Mouse (Mus musculus) lung, embryonic 14.5 days (tissue): ENCODE data around the gene Pafah1b2. TPM values are rescaled to one million over a fixed set of nuclear protein-coding genes. Genes with fewer than 3 reads are reported as not detected.

Source experiments
- ATAC-seq: fragments of 200-750 bp; cut with Nextera tagmentation; 2 replicates; pipeline ENCODE4 v1.8.0; 2017; ENCODE audit warnings: mild to moderate bottlenecking, moderate TSS enrichment, moderate library complexity; ENCODE audit not compliant: insufficient read depth
- DNase-seq: peaks from one replicate; pipeline ENCODE4 v3.0.0-alpha.2; 2015
- H3K27ac ChIP-seq: fragments of 300-500 bp; sonication (generic); 2 replicates; pipeline ENCODE4 v1.5.1; 2014; ENCODE audit warnings: low read depth, mild to moderate bottlenecking, moderate library complexity
- H3K27me3 ChIP-seq: fragments of 300-500 bp; sonication (generic); 2 replicates; pipeline ENCODE4 v1.6.1; 2014; ENCODE audit warnings: low read length, control low read depth; ENCODE audit not compliant: insufficient read depth
- H3K36me3 ChIP-seq: fragments of 300-500 bp; sonication (generic); 2 replicates; pipeline ENCODE4 v1.6.1; 2014; ENCODE audit warnings: control low read depth; ENCODE audit not compliant: insufficient read depth
- H3K4me1 ChIP-seq: fragments of 300-500 bp; sonication (generic); 2 replicates; pipeline ENCODE4 v1.6.1; 2014; ENCODE audit warnings: antibody characterized with exemption, control low read depth; ENCODE audit not compliant: insufficient read depth
- H3K4me2 ChIP-seq: fragments of 300-500 bp; sonication (generic); 2 replicates; pipeline ENCODE4 v1.6.1; 2014; ENCODE audit warnings: mild to moderate bottlenecking
- H3K4me3 ChIP-seq: fragments of 300-500 bp; sonication (generic); 2 replicates; pipeline ENCODE4 v1.5.1; 2014; ENCODE audit warnings: low read depth, low read length
- H3K9ac ChIP-seq: fragments of 300-500 bp; sonication (generic); 2 replicates; pipeline ENCODE4 v1.6.1; 2014
- H3K9me3 ChIP-seq: fragments of 300-500 bp; sonication (generic); 2 replicates; pipeline ENCODE4 v1.6.1; 2016; ENCODE audit warnings: low read depth, low read length, control low read depth
- CTCF ChIP-seq: IDR thresholded peaks from 2 replicates; pipeline ENCODE4 v1.5.1; 2016; ENCODE audit warnings: antibody characterized with exemption, low read depth
- WGBS: fragments of 180-500 bp; shearing (Covaris S2); extraction: QIAGEN DNeasy Blood & Tissue Kit; methylation state at CpG from one replicate; pipeline ENCODE4 v1.1.7; 2014; 5-methylcytosine and 5-hydroxymethylcytosine counted together
- polyA plus RNA-seq: library from polyadenylated mRNA; unstranded; fragments of >200 nt; fragmentation: Nextera tagmentation; extraction: Ambion mirVana; gene quantifications from 2 replicates; pipeline ENCODE4 v1.2.1, GENCODE M21; 2014

Gene Pafah1b2
- polyA plus RNA-seq, 1 experiment from 2014 or later = 179 TPM

GRCm38 (mm10) chr9:45936883-45937282 lies 75.6 kb downstream of the Pafah1b2 start:
- no peaks in the 10 kb centered on the region for H3K27me3 ChIP-seq
- 14% methylated on average over 3 of the region's 3 CpGs for WGBS
- peak; percentile 88 for TF ChIP-seq CTCF
- no peak overlapping the region for H3K9ac ChIP-seq
- peak; percentile 90 for DNase-seq
- no peaks in the 10 kb centered on the region for H3K9me3 ChIP-seq
- peaks cover 30% of the 10 kb centered on the region for H3K36me3 ChIP-seq
- ATAC-seq = peak; percentile 67
- no peak overlapping the region for H3K4me3 ChIP-seq
- H3K27ac ChIP-seq = peak overlapping the region; percentile 44; the same call in 1 of the 2 replicates
- H3K4me2 ChIP-seq = no peak overlapping the region
- peaks cover 3% of the 10 kb centered on the region; the same call in 1 of the 2 replicates for H3K4me1 ChIP-seq

- Histone ChIP-seq H3K27ac (peak within 1 kb of the TSS; percentile 77), H3K27me3 (no peaks in the 10 kb centered on the region), H3K4me2 (peak within 1 kb of the TSS; percentile 61), H3K4me1 (peaks cover 7% of the 10 kb centered on the region; the same call in 1 of the 2 replicates), H3K36me3 (peaks cover 28% of the 10 kb centered on the region), H3K4me3 (peak within 1 kb of the TSS; percentile 28), H3K9me3 (no peaks in the 10 kb centered on the region), H3K9ac (peak within 1 kb of the TSS; percentile 46)
- WGBS = 2% methylated on average over 21 of the region's 21 CpGs
- TF ChIP-seq CTCF = no peak
- peak; percentile 79 for DNase-seq
- ATAC-seq = peak; percentile 81
These were observed 76.8 kb downstream of the Pafah1b2 start, which contains the start of gene Tagln for GRCm38 (mm10) chr9:45935628-45936210. Gene Tagln, minus strand, starts transcription at chr9:45936058.

- peaks cover 7% of the 10 kb centered on the region; the same call in 1 of the 2 replicates for H3K4me1 ChIP-seq
- peak overlapping the region; percentile 49 for H3K27ac ChIP-seq
- H3K9ac ChIP-seq = peak overlapping the region; percentile 29; the same call in 1 of the 2 replicates
- ATAC-seq (no peak), DNase-seq (peak; percentile 23)
- H3K27me3 ChIP-seq = no peaks in the 10 kb centered on the region
- TF ChIP-seq CTCF = no peak
- H3K9me3 ChIP-seq = no peaks in the 10 kb centered on the region
- peak overlapping the region; percentile 22; the same call in 1 of the 2 replicates for H3K4me3 ChIP-seq
- peaks cover 35% of the 10 kb centered on the region for H3K36me3 ChIP-seq
- peak overlapping the region; percentile 61 for H3K4me2 ChIP-seq
- 51% methylated on average over 11 of the region's 11 CpGs for WGBS
These were observed 79.7 kb downstream of the Pafah1b2 start for GRCm38 (mm10) chr9:45932571-45933415.

- Histone ChIP-seq H3K9ac (no peak overlapping the region), H3K36me3 (peaks cover 44% of the 10 kb centered on the region), H3K4me3 (no peak overlapping the region), H3K4me1 (peaks cover 7% of the 10 kb centered on the region; the same call in 1 of the 2 replicates), H3K4me2 (no peak overlapping the region; the same call in 1 of the 2 replicates), H3K9me3 (no peaks in the 10 kb centered on the region), H3K27me3 (no peaks in the 10 kb centered on the region), H3K27ac (peak overlapping the region; percentile 49)
- DNase-seq (peak; percentile 75), ATAC-seq (no peak)
- no peak for TF ChIP-seq CTCF
- WGBS = 18% methylated on average over 1 of the region's 1 CpGs
These were observed 80.5 kb downstream of the Pafah1b2 start for GRCm38 (mm10) chr9:45931958-45932357.

GRCm38 (mm10) chr9:45929285-45929684 lies 83.2 kb downstream of the Pafah1b2 start:
- ATAC-seq (no peak), DNase-seq (no peak)
- Histone ChIP-seq H3K27ac (no peak overlapping the region), H3K4me2 (no peak overlapping the region), H3K4me1 (peaks cover 4% of the 10 kb centered on the region; the same call in 1 of the 2 replicates), H3K36me3 (peaks cover 50% of the 10 kb centered on the region), H3K9me3 (no peaks in the 10 kb centered on the region), H3K27me3 (no peaks in the 10 kb centered on the region), H3K9ac (no peak overlapping the region), H3K4me3 (no peak overlapping the region)
- 80% methylated on average over 5 of the region's 5 CpGs for WGBS
- no peak for TF ChIP-seq CTCF

- DNase-seq (peak; percentile 40), ATAC-seq (peak; percentile 60; the same call in 1 of the 2 replicates)
- peaks cover 55% of the 10 kb centered on the region for H3K36me3 ChIP-seq
- no peak for TF ChIP-seq CTCF
- no peaks in the 10 kb centered on the region for H3K27me3 ChIP-seq
- no peaks in the 10 kb centered on the region for H3K9me3 ChIP-seq
- H3K4me1 ChIP-seq = no peaks in the 10 kb centered on the region
- H3K4me3 ChIP-seq = no peak overlapping the region
- 24% methylated on average over 1 of the region's 1 CpGs for WGBS
- no peak overlapping the region for H3K9ac ChIP-seq
- no peak overlapping the region for H3K4me2 ChIP-seq
- peak overlapping the region; percentile 26; the same call in 1 of the 2 replicates for H3K27ac ChIP-seq
These were observed 92.6 kb downstream of the Pafah1b2 start for GRCm38 (mm10) chr9:45919895-45920294.
